Mouse (Mus musculus) MEL (cell line): ENCODE results near the gene Plxdc1. TPM values are rescaled to one million over a fixed set of nuclear protein-coding genes. Genes with fewer than 3 reads are reported as not detected.

Experiments
- DNase-seq: peaks from one replicate; pipeline ENCODE4 v3.0.0; 2011; ENCODE audit warnings: low read depth, low spot score
- H3K27ac ChIP-seq: 2 replicates; pipeline ENCODE4 v1.5.1; 2012; ENCODE audit warnings: low read depth, mild to moderate bottlenecking, control low read depth, low read length, moderate library complexity; ENCODE audit not compliant: control insufficient read depth
- H3K27me3 ChIP-seq, 2 experiments: fragments of 150-350 bp in 1 of 2; sonication (generic) in 1 of 2; 2 replicates each; pipeline ENCODE4 v1.6.1; 2012; ENCODE audit warnings: low read length in 2 of 2, mild to moderate bottlenecking in 2 of 2, improper control_type of control experiment in 1 of 2, moderate library complexity in 1 of 2; ENCODE audit not compliant: insufficient read depth in 2 of 2, control insufficient read depth in 1 of 2
- H3K36me3 ChIP-seq, 2 experiments: 2 replicates each; pipeline ENCODE4 v1.6.1; 2012 to 2014; ENCODE audit warnings: low read length in 2 of 2, improper control_type of control experiment in 1 of 2, inconsistent platforms in 1 of 2, mild to moderate bottlenecking in 1 of 2; ENCODE audit not compliant: insufficient read depth in 2 of 2, control insufficient read depth in 1 of 2
- H3K4me1 ChIP-seq, 2 experiments: fragments of 150-350 bp in 1 of 2; sonication (generic) in 1 of 2; 2 replicates each; pipeline ENCODE4 v1.6.1; 2012; ENCODE audit warnings: low read length in 2 of 2, improper control_type of control experiment in 1 of 2, mild to moderate bottlenecking in 1 of 2; ENCODE audit not compliant: insufficient read depth in 2 of 2, control insufficient read depth in 1 of 2
- H3K4me3 ChIP-seq, 2 experiments: fragments of 150-350 bp in 1 of 2; sonication (generic) in 1 of 2; 2 replicates each; pipeline ENCODE4 v1.5.1; 2012; ENCODE audit warnings: low read depth in 2 of 2, low read length in 2 of 2, mild to moderate bottlenecking in 2 of 2, moderate library complexity in 2 of 2, control low read depth in 1 of 2, improper control_type of control experiment in 1 of 2; ENCODE audit not compliant: control insufficient read depth in 1 of 2, insufficient read depth in 1 of 2
- H3K79me2 ChIP-seq: 2 replicates; pipeline ENCODE4 v1.6.1; 2012; ENCODE audit warnings: mild to moderate bottlenecking, low read length, moderate library complexity; ENCODE audit not compliant: control insufficient read depth, poor library complexity, insufficient read depth
- H3K9ac ChIP-seq: 2 replicates; pipeline ENCODE4 v1.6.1; 2012; ENCODE audit warnings: low read depth, mild to moderate bottlenecking, control low read depth, low read length, moderate library complexity; ENCODE audit not compliant: control insufficient read depth, poor library complexity, severe bottlenecking
- H3K9me3 ChIP-seq: fragments of 150-350 bp; sonication (generic); replicated peaks from 2 replicates; pipeline ENCODE4 v1.6.1; 2012; ENCODE audit warnings: mild to moderate bottlenecking, low read length, improper control_type of control experiment, moderate library complexity; ENCODE audit not compliant: insufficient read depth
- BHLHE40 ChIP-seq: IDR thresholded peaks from 2 replicates; pipeline ENCODE4 v1.6.1; 2012; ENCODE audit warnings: low read depth, mild to moderate bottlenecking, inconsistent platforms, low read length, improper control_type of control experiment, borderline replicate concordance
- EP300 ChIP-seq, 2 experiments: IDR thresholded peaks; 2 replicates each; pipeline ENCODE4 v1.6.1; 2011; ENCODE audit warnings: improper control_type of control experiment in 2 of 2, low read length in 2 of 2, low read depth in 1 of 2, mild to moderate bottlenecking in 1 of 2
- ETS1 ChIP-seq: IDR thresholded peaks from 2 replicates; pipeline ENCODE4 v1.6.1; 2012; ENCODE audit warnings: low read depth, mild to moderate bottlenecking, inconsistent platforms, low read length, improper control_type of control experiment, moderate library complexity
- GABPA ChIP-seq: IDR thresholded peaks from 2 replicates; pipeline ENCODE4 v1.6.1; 2012; ENCODE audit warnings: low read depth, mild to moderate bottlenecking, inconsistent platforms, low read length, improper control_type of control experiment, moderate library complexity
- GATA1 ChIP-seq: IDR thresholded peaks from 2 replicates; pipeline ENCODE4 v1.6.1; 2011; ENCODE audit warnings: low read depth, low read length, improper control_type of control experiment
- HCFC1 ChIP-seq: IDR thresholded peaks from 2 replicates; pipeline ENCODE4 v1.6.1; 2012; ENCODE audit warnings: low read depth, mild to moderate bottlenecking, inconsistent platforms, low read length, improper control_type of control experiment, moderate library complexity
- JUND ChIP-seq: IDR thresholded peaks from 2 replicates; pipeline ENCODE4 v1.6.1; 2011; ENCODE audit warnings: low read depth, mild to moderate bottlenecking, improper control_type of control experiment, low read length
- KAT2A ChIP-seq: conservative IDR thresholded peaks from 2 replicates; pipeline ENCODE4 v1.6.1; 2012; ENCODE audit warnings: low read depth, low read length, improper control_type of control experiment, inconsistent platforms
- MAX ChIP-seq: IDR thresholded peaks from 2 replicates; pipeline ENCODE4 v1.6.1; 2011; ENCODE audit warnings: low read length, improper control_type of control experiment
- MYB ChIP-seq: IDR thresholded peaks from 2 replicates; pipeline ENCODE4 v1.6.1; 2011; ENCODE audit warnings: mild to moderate bottlenecking, low read depth, low read length, improper control_type of control experiment
- NELFE ChIP-seq: IDR thresholded peaks from 2 replicates; pipeline ENCODE4 v1.6.1; 2011; ENCODE audit warnings: low read depth, low read length, improper control_type of control experiment
- POLR2AphosphoS5 ChIP-seq: IDR thresholded peaks from 2 replicates; pipeline ENCODE4 v1.6.1; 2012; ENCODE audit warnings: low read depth, borderline replicate concordance, mild to moderate bottlenecking, inconsistent platforms, low read length, moderate library complexity, mixed read lengths
- RAD21 ChIP-seq: IDR thresholded peaks from 2 replicates; pipeline ENCODE4 v1.6.1; 2011; ENCODE audit warnings: mild to moderate bottlenecking, low read depth, low read length, improper control_type of control experiment
- TAL1 ChIP-seq: IDR thresholded peaks from 2 replicates; pipeline ENCODE4 v1.6.1; 2012; ENCODE audit warnings: mild to moderate bottlenecking, inconsistent platforms, low read length, moderate library complexity, mixed read lengths
- TBP ChIP-seq: IDR thresholded peaks from 2 replicates; pipeline ENCODE4 v1.8.0; 2011; ENCODE audit warnings: low read depth, low read length, improper control_type of control experiment
- USF1 ChIP-seq: IDR thresholded peaks from 2 replicates; pipeline ENCODE4 v1.6.1; 2014; ENCODE audit warnings: low read depth, mild to moderate bottlenecking, inconsistent platforms, low read length, improper control_type of control experiment, moderate library complexity
- USF2 ChIP-seq, 2 experiments: IDR thresholded peaks; 2 replicates each; pipeline ENCODE4 v1.6.1; 2011 to 2012; ENCODE audit warnings: improper control_type of control experiment in 2 of 2, low read length in 2 of 2, borderline replicate concordance in 1 of 2, inconsistent platforms in 1 of 2, low read depth in 1 of 2, mild to moderate bottlenecking in 1 of 2; ENCODE audit not compliant: insufficient read depth in 1 of 2
- ZKSCAN1 ChIP-seq: IDR thresholded peaks from 2 replicates; pipeline ENCODE4 v1.6.1; 2012; ENCODE audit warnings: low read depth, mild to moderate bottlenecking, inconsistent platforms, low read length, improper control_type of control experiment, moderate library complexity
- ZNF384 ChIP-seq: IDR thresholded peaks from 2 replicates; pipeline ENCODE4 v1.6.1; 2012; ENCODE audit warnings: low read depth, mild to moderate bottlenecking, inconsistent platforms, low read length, improper control_type of control experiment
- polyA plus RNA-seq, 2 experiments: library from polyadenylated mRNA; stranded (reverse) in 1 of 2; unstranded in 1 of 2; fragments of >175 nt in 1 of 2; fragments of >200 nt in 1 of 2; gene quantifications; 2 replicates each; pipeline versions ENCODE4 v1.2.1 to v1.2.4; 2012; ENCODE audit warnings: low replicate concordance in 2 of 2, low read depth in 1 of 2; ENCODE audit not compliant: insufficient read length in 2 of 2, insufficient read depth in 1 of 2, missing spikeins in 1 of 2
- total RNA-seq: library from RNA; depleted of rRNA; stranded (reverse); fragments of 300-350 nt; gene quantifications from 2 replicates; pipeline ENCODE4 v1.2.3, GENCODE M21; 2012

Gene Plxdc1
- total and polyA plus RNA-seq, 3 experiments, result 13.1 to 24.5 TPM; not detected in 1

- H3K4me1 ChIP-seq, result peaks cover 8 to 24% of the 10 kb centered on the region in 2 experiments; a peak in 3 of 4 replicates
- TF ChIP-seq BHLHE40, result peak; percentile 75
- TF ChIP-seq KAT2A, result no peak
- TF ChIP-seq EP300 (IDR thresholded peaks at IDR 0.05; ENCODE audit: low read depth in 1 of 2, low read length in 2 of 2), result no peak
- no peak for TF ChIP-seq MYB
- 0 out of 2 replicates have a peak, but pooled peaks have one; percentile 10 for TF ChIP-seq ETS1
- TF ChIP-seq TBP, result no peak
- TF ChIP-seq ZNF384, result peak; percentile 68; the same call in 1 of the 2 replicates
- TF ChIP-seq MAX, result peak; percentile 3; the same call in 1 of the 2 replicates
- TF ChIP-seq USF2 (IDR thresholded peaks at IDR 0.05; ENCODE audit: borderline replicate concordance in 1 of 2, insufficient read depth in 1 of 2, low read depth in 1 of 2, low read length in 2 of 2), result 0 out of 4 replicates have a peak, but pooled peaks of 1 of the 2 experiments have one; percentile 17
- peak; percentile 79 for TF ChIP-seq USF1
- H3K27me3 ChIP-seq, result no peaks in the 10 kb centered on the region
- H3K27ac ChIP-seq, result no peak overlapping the region
- peak overlapping the region; percentile 31; the same call in 1 of the 2 replicates for H3K9ac ChIP-seq
- no peaks in the 10 kb centered on the region for H3K9me3 ChIP-seq
- no peaks in the 10 kb centered on the region for H3K79me2 ChIP-seq
- DNase-seq, result peak; percentile 69
- peak overlapping the region; percentile 11 to 28; a peak in 2 of 4 replicates for H3K4me3 ChIP-seq
- peaks cover 0 to 8% of the 10 kb centered on the region in 2 experiments; a peak in 2 of 4 replicates for H3K36me3 ChIP-seq
Observed at GRCm38 (mm10) chr11:97998898-97999608, 12.8 kb upstream of the Plxdc1 start.

- peaks cover 0 to 8% of the 10 kb centered on the region in 2 experiments; a peak in 2 of 4 replicates for H3K36me3 ChIP-seq
- peaks cover 8 to 27% of the 10 kb centered on the region in 2 experiments; a peak in 3 of 4 replicates for H3K4me1 ChIP-seq
- no peak overlapping the region for H3K9ac ChIP-seq
- H3K27me3 ChIP-seq, result no peaks in the 10 kb centered on the region
- H3K9me3 ChIP-seq, result no peaks in the 10 kb centered on the region
- DNase-seq, result no peak
- H3K4me3 ChIP-seq, result no peak overlapping the region
- H3K27ac ChIP-seq, result no peak overlapping the region
- TF ChIP-seq BHLHE40, result no peak
- TF ChIP-seq USF2 (IDR thresholded peaks at IDR 0.05; ENCODE audit: borderline replicate concordance in 1 of 2, insufficient read depth in 1 of 2, low read depth in 1 of 2, low read length in 2 of 2), result no peak
- no peak for TF ChIP-seq NELFE
- no peak for TF ChIP-seq GABPA
- TF ChIP-seq GATA1, result no peak
- no peak for TF ChIP-seq TAL1
- no peak for TF ChIP-seq HCFC1
- no peak for TF ChIP-seq TBP
- no peak for TF ChIP-seq MAX
- no peak for TF ChIP-seq USF1
- TF ChIP-seq JUND, result no peak
- no peak for TF ChIP-seq RAD21
- no peak for TF ChIP-seq KAT2A
- TF ChIP-seq POLR2AphosphoS5, result no peak
- no peak for TF ChIP-seq ZKSCAN1
- H3K79me2 ChIP-seq, result no peaks in the 10 kb centered on the region
Observed at GRCm38 (mm10) chr11:97998074-97998793, 12.0 kb upstream of the Plxdc1 start.
